Mouse (Mus musculus) liver, adult 2 months (tissue): ENCODE data around the gene Tecrl.

Source experiments
- CTCF ChIP-seq: fragments of 200-500 bp; IDR thresholded peaks from 2 replicates; pipeline ENCODE4 v1.5.1; 2011; ENCODE audit warnings: low read depth, low read length, control low read depth
- POLR2A ChIP-seq: fragments of 200-500 bp; IDR thresholded peaks from 2 replicates; pipeline ENCODE4 v1.6.1; 2011; ENCODE audit warnings: low read length, control low read depth; ENCODE audit not compliant: insufficient read depth; ENCODE audit errors: extremely low read depth

DNA sequence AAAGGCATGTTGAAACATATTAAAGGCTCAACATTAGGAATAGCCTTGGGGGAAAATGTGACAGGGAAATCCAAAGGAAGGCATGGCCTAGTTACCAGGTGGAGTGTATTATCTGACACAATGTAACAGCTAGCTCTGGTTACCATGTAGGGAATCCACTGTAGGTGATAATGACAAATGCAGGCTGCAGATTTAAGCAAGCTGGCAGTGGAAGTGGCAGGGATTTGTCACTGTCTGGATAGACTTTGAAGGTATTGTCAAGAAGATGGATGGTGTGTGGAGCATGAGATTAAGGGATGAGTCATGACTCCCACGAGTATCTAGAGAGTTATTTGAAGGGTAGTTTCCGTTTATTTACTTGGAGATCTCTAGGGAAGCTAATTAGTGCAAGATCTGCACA is 3.4 kb downstream of the Tecrl start:
- TF ChIP-seq CTCF (no peak), POLR2A (no peak)
